Mouse (Mus musculus): ENCODE measurements around the gene Gpa33.

DNA sequence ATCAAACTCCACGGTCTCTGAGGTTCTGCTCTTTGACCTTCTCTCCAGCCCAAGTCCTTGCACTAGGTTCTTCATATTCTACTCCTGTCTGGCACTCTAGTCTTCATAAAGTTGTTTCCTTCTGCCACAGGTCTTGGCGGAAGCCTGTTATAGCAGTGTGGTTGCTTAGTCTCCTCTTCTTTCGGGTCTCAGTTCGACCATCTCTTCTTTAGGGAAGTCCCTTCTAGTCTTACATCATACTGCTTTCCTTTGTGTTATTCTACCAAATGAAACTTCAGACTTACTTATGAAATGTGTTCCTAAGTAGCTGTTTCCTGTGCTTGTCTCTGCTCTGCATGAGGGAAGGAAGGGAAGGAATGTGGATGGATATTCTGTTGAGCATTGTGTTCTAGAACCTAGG is 14.3 kb upstream of the Gpa33 start:
- TF ChIP-seq CTCF (IDR thresholded peaks at IDR 0.05; ENCODE audit: borderline replicate concordance, insufficient read depth, low read depth, low read length) (no peak), POLR2A (IDR thresholded peaks at IDR 0.05; ENCODE audit: borderline replicate concordance, insufficient read depth, low read length) (no peak)

Measured in cerebellum, adult 2 months (tissue).